8 mouse cellular contexts compared by ENCODE assay signal in genomic region chr2:167014702-167015381, GRCm38 (mm10). TPM values are rescaled to one million over a fixed set of nuclear protein-coding genes. Genes with fewer than 3 reads are reported as not detected.
A peak's percentile ranks its signal among the peaks of the same experiment; 100 is the strongest.
DNase-seq lines count a peak whose midpoint lies in the region; ATAC-seq lines count a peak whose summit lies in the region.

TSS of gene Ddx27 (plus strand) at chr2:167015193.

- peak within 1 kb of the TSS; percentile 79 for H3K4me2 ChIP-seq in hindbrain, embryonic 14.5 days (replicated peaks)

- H3K36me3 ChIP-seq in hindbrain, embryonic 14.5 days (replicated peaks; ENCODE audit: control insufficient read depth, insufficient read depth): peaks cover 22% of the 10 kb centered on the region

- no peaks in the 10 kb centered on the region for H3K27me3 ChIP-seq in hindbrain, embryonic 14.5 days (ENCODE audit: control insufficient read depth, insufficient read depth, low read length)

- 3% methylated on average over 37 of the region's 37 CpGs for WGBS in hindbrain, embryonic 14.5 days

- peak; percentile 93 for ATAC-seq in hindbrain, embryonic 14.5 days (ENCODE audit: low FRiP score)

- H3K4me1 ChIP-seq in hindbrain, embryonic 14.5 days (replicated peaks; ENCODE audit: control insufficient read depth, insufficient read depth, low read length): peaks cover 11% of the 10 kb centered on the region

- DNase-seq in R1 (ENCODE audit: low read depth, low spot score): peak; percentile 94
- peak; percentile 93 to 96 for DNase-seq in cerebellum, postnatal 25 days
- DNase-seq in frontal cortex, postnatal 25 days (ENCODE audit: low spot score in 2 of 2): peak; percentile 83 to 87
- peak; percentile 96 for DNase-seq in hindbrain, embryonic 14.5 days (ENCODE audit: low spot score)
- DNase-seq in layer of hippocampus, postnatal 36 days: peak; percentile 92 to 93
- peak; percentile 95 for DNase-seq in lung, postnatal 36 days
- peak; percentile 95 for DNase-seq in retina, postnatal 1 day
- DNase-seq in urinary bladder, adult 18-20 months (ENCODE audit: low spot score in 2 of 2): peak; percentile 89 to 93

- H3K4me3 ChIP-seq in hindbrain, embryonic 14.5 days (replicated peaks; ENCODE audit: low read length): peak within 1 kb of the TSS; percentile 67

- H3K27ac ChIP-seq in hindbrain, embryonic 14.5 days: peak within 1 kb of the TSS; percentile 82

- peak within 1 kb of the TSS; percentile 67 for H3K9ac ChIP-seq in hindbrain, embryonic 14.5 days

- no peaks in the 10 kb centered on the region for H3K9me3 ChIP-seq in hindbrain, embryonic 14.5 days (ENCODE audit: control insufficient read depth, low read length)

RNA-seq across cellular contexts. Expression of gene Ddx27, which starts in this region (rescaled TPM):
- 28.1 and 29.3 TPM in 2 replicates for polyA plus RNA-seq in hindbrain, embryonic 14.5 days (2014; fragmentation: Nextera tagmentation; extraction: Ambion mirVana)
- total RNA-seq in layer of hippocampus, postnatal 36 days (2021): 10 to 100 TPM; 28.6 to 34.2 TPM

Comparison
In these comparisons a context has a peak if more than half of its experiments do, and no peak if none do; other contexts are left out.
1. Peak in every context shown above with its lines: DNase-seq, ATAC-seq, H3K4me3 ChIP-seq and H3K27ac ChIP-seq.